Mouse (Mus musculus): ENCODE data around the gene Man1c1.

Man1c1 gene

DNA sequence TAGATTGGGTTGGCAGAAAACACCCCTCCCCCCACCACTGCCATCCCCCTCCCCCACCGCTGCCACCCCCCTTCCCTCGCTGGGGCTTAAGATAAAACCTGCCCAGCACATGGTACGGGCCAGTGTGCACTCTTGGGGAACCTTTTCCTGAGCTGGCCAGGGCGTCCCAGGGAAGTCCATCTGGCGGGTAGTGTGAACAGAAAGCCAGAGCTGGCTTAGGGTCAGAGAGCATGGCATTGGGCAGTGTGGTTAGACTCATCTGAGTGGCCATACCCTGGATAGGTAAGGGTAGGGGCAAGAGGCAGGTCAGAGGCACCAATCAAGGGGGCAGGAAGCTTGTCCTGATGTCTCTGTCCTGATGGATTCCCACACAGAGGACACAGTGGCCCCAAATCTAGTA lies 124.5 kb downstream of the Man1c1 start:
- DNase-seq (ENCODE audit: extremely low spot score) = no peak

DNA sequence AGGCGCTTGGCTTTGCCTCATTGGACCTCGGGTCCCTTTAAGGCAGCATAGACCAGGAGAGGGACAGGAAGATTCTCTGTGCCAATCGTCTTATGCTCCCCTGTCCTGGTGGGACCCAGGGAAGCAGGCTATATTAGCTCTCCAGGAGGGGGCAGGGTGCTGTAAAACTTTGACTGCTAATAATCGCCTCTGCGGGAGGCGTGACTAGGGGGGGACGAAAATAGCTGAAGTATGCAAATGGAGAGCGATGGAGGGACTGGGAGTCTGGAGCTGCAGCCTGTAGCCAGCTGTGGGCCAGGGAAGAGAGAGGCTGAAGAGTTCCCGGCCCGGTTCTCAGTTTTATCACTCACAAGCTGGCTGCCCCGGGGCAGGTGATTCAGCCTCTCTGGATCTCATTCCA lies 124.9 kb downstream of the Man1c1 start:
- DNase-seq (ENCODE audit: extremely low spot score) = no peak

DNA sequence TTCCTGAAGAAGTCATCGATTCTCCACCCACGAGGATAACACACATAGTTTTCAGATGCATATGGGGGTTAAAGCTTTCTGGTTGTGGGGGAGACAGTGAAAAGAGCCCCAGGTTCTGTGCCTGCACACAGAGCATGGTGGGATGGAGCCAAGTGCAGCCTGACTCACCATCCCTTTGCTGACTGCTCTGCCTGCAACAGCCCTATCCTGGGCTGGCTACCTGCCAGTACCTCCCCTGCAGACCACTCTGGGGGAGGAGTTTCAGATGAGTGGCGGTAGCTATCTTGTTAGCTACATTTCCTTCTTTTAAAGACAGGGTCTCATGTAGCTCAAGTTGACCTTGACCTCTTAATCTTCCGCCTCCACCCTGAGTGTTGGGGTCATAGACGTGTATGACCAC lies 125.7 kb downstream of the Man1c1 start:
- DNase-seq (ENCODE audit: extremely low spot score) = no peak

DNA sequence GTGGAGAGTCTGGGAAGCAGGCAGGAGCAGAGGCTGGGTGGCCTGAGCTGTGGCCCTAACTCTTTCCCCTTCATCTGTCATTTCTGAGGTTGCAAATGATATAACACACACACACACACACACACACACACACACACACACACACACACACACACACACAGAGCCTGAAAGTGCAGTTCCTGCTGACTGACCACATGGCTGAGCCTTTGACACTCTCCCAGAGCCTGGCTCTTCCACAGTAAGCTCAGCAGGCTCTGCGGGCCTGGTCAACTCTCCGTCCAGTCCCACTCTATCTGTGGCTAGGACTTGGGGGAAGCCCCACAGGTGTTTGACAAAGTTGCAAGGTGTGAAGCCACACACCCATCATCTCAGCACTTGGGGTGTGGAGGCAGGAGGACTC lies 126.8 kb downstream of the Man1c1 start:
- no peak for DNase-seq (ENCODE audit: extremely low spot score)

- DNase-seq (ENCODE audit: extremely low spot score) = no peak
These were observed 128.6 kb downstream of the Man1c1 start for GRCm38 (mm10) chr4:134575486-134575885.

GRCm38 (mm10) chr4:134572449-134573300 lies 131.4 kb downstream of the Man1c1 start:
- DNase-seq (ENCODE audit: extremely low spot score) = no peak

GRCm38 (mm10) chr4:134570704-134571451 lies 133.2 kb downstream of the Man1c1 start:
- DNase-seq (ENCODE audit: extremely low spot score) = no peak

GRCm38 (mm10) chr4:134569831-134570230 lies 134.3 kb downstream of the Man1c1 start:
- no peak for DNase-seq (ENCODE audit: extremely low spot score)

DNA sequence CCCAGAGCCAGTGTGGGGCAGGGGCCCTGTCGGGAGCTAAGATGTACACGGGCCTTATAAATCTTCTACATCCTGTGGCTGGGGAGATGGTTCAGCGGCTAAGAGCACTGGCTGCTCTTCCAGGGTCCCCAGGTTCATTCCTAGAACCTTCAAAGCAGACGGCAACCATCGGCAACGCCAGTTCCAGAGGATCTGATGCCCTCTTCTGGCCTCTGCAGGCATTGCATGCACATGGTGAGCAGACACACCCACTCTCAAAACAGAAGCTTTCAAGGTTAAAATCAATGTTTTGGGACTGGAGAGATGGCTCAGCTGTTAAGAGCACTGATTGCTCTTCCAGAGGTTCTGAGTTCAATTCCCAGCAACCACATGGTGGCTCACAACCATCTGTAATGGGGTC lies 134.9 kb downstream of the Man1c1 start:
- no peak for DNase-seq (ENCODE audit: extremely low spot score)

GRCm38 (mm10) chr4:134567377-134568226 lies 136.5 kb downstream of the Man1c1 start:
- no peak for DNase-seq (ENCODE audit: extremely low spot score)

GRCm38 (mm10) chr4:134564093-134564492 lies 140.0 kb downstream of the Man1c1 start:
- DNase-seq (ENCODE audit: extremely low spot score) = no peak

DNA sequence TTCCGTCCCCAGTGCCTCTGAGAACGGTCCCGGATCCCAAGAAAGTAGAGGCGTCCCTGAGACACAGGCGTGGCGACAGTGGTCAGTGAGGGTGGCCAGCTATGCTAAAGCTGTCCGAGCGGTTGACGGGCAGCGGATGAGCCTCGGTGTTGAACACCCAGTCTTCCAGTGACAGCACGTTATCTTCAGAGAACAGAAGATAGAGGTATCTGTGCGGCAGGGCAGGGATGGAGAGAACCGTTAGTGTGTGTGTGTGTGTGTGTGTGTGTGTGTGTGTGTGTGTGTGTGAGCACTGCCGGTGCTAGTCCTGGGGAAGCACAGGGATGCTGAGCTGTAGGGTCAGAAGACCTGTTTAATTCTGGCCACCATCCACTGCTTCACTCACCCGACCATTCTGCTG lies 140.5 kb downstream of the Man1c1 start:
- DNase-seq (ENCODE audit: extremely low spot score) = no peak

DNA sequence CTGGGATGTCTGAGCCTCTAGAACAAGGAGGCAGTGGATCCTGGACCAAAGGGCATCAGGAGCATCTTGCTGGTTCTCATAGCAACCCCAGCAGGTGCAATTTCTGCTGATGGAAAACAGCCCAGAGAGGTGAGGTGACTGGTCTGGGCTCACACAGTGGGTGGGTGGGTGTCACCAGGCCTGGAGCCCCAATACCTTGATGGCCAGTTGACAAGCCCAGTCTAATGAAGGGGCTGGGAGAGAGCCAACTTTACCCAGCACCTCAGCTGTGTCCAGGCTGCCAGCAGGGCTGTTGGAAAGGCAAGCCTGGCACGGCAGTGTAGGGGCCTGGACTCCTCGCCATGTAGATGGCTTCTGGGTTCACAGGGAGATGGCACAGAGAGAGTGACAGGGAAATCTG lies 142.1 kb downstream of the Man1c1 start:
- no peak for DNase-seq (ENCODE audit: extremely low spot score)

DNA sequence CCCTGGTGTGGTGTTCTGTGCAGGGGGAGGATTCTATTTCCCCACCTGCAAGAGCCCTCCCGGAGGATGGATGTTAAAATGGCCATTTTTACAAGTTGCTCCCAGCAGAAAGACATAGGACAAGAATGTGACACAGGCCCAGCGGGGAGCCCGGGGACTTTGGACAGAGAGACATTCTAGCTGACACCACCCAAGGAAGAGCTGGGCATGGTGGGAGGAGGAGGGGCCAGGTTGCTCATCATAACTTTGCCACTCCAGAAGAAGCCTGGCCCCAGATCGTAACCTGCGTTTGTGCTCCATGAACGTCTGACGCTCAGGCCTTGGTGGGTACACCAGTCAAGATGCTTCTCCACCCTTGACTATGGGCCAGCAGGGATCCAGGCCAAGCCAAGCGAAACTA lies 143.4 kb downstream of the Man1c1 start:
- DNase-seq (ENCODE audit: extremely low spot score) = no peak

DNA sequence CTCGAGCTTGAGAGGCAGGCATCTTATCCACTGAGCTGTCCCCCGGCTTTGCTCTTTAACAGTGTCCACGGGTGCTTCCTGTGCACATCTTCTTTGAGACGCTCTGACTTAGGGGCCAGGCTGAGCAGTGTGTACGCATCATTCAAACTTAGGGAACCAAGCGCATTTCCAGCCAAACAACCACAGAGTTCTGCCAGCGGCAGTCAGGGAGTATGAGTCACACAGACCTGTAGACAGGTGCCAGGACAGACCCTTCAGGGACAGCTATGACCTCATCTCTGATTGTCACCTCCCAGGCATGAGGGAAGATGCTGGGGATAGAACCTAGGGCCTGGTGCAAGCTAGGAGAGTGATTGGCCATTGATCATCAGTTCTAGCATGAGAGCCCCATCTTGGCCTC lies 144.9 kb downstream of the Man1c1 start:
- no peak for DNase-seq (ENCODE audit: extremely low spot score)

DNA sequence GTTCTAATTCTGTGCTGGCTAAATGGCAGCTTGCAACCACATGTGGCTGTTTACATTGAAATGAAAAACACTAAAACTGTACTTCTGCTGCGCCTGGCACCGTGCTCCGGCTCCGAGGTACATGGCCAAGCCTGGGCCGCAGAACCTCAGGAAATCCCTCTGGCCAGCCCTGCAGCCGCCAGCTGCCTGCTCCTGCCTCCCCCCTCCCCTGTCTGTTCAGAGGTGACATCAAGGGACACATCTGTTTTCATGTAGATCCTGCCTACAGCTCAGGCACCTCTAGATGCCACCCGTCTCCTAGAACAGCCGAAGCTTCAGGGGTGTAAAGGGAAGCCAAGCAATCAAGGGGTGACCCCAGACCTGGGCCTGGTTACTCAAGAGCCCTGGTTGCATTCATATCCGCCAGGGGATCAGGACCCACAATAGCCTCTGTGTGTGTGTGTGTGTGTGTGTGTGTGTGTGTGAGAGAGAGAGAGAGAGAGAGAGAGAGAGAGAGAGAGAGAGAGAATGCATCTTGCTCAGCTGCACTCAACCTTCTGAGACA lies 145.4 kb downstream of the Man1c1 start:
- DNase-seq (ENCODE audit: extremely low spot score) = no peak

- DNase-seq (ENCODE audit: extremely low spot score) = peak; percentile 53
These were observed 146.4 kb downstream of the Man1c1 start for GRCm38 (mm10) chr4:134557626-134558249.

DNA sequence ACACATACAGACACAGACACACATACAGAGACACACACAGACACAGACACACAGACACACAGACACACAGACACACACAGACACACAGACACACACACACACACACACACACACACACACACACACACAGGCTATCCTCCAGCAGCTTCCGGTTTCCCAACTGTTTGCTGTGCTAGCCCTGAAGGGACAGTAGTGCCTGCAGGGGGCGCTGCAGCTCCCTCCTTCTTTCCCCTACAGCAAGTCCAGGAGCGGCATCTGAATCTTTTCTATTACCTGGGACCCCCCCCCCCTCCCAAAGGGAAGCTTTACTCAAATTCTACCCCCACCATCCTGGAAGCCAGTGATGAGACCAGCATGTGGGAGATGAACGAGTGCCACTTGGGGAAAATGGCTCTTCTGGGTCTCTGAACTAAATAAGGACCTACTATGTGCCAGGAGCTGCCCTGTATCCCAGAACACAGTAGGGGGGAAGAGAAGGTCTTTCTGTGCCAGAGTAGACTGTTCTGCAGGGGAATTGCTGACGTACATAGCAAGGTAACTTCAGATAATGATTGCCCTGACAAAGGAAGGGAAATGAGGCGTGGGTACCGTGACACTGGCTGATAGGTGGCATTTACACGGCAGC lies 148.0 kb downstream of the Man1c1 start:
- DNase-seq (ENCODE audit: extremely low spot score) = no peak

GRCm38 (mm10) chr4:134553631-134554030 lies 150.5 kb downstream of the Man1c1 start:
- no peak for DNase-seq (ENCODE audit: extremely low spot score)

GRCm38 (mm10) chr4:134551494-134552316 lies 152.4 kb downstream of the Man1c1 start, which contains the start of gene Selenon:
Gene Selenon, minus strand, starts transcription at chr4:134552166.
- DNase-seq (ENCODE audit: extremely low spot score) = peak; percentile 86

All from embryo, embryonic 9.5 days (tissue).